Mouse (Mus musculus) liver, postnatal 0 days (tissue): ENCODE results near the gene Ppfibp1. TPM values are rescaled to one million over a fixed set of nuclear protein-coding genes. Genes with fewer than 3 reads are reported as not detected.

Experiments used
- ATAC-seq: fragments of 200-750 bp; cut with Nextera tagmentation; 2 replicates; pipeline ENCODE4 v1.8.0; 2017; ENCODE audit warnings: mild to moderate bottlenecking, moderate library complexity
- DNase-seq: peaks from one replicate; pipeline ENCODE4 v3.0.0-alpha.2; 2016
- H3K27ac ChIP-seq: fragments of 300-500 bp; sonication (generic); 2 replicates; pipeline ENCODE4 v1.5.1; 2014; ENCODE audit warnings: antibody characterized with exemption, moderate library complexity, mild to moderate bottlenecking, low read depth
- H3K27me3 ChIP-seq: fragments of 300-500 bp; sonication (generic); 2 replicates; pipeline ENCODE4 v1.6.1; 2014; ENCODE audit warnings: low read length, control low read depth, mixed read lengths; ENCODE audit not compliant: insufficient read depth
- H3K36me3 ChIP-seq: fragments of 300-500 bp; sonication (generic); replicated peaks from 2 replicates; pipeline ENCODE4 v1.6.1; 2014; ENCODE audit warnings: mild to moderate bottlenecking, control low read depth, low read length, moderate library complexity, mixed read lengths; ENCODE audit not compliant: insufficient read depth
- H3K4me1 ChIP-seq: fragments of 300-500 bp; sonication (generic); 2 replicates; pipeline ENCODE4 v1.6.1; 2014; ENCODE audit warnings: antibody characterized with exemption, mild to moderate bottlenecking, control low read depth; ENCODE audit not compliant: insufficient read depth
- H3K4me2 ChIP-seq: fragments of 300-500 bp; sonication (generic); 2 replicates; pipeline ENCODE4 v1.6.1; 2014; ENCODE audit warnings: low read depth, mild to moderate bottlenecking, low read length, moderate library complexity, mixed read lengths
- H3K4me3 ChIP-seq: fragments of 300-500 bp; sonication (generic); 2 replicates; pipeline ENCODE4 v1.5.1; 2014; ENCODE audit warnings: low read depth, low read length
- H3K9ac ChIP-seq: fragments of 300-500 bp; sonication (generic); replicated peaks from 2 replicates; pipeline ENCODE4 v1.6.1; 2014; ENCODE audit warnings: mild to moderate bottlenecking, moderate library complexity
- H3K9me3 ChIP-seq: fragments of 300-500 bp; sonication (generic); 2 replicates; pipeline ENCODE4 v1.6.1; 2016; ENCODE audit warnings: mild to moderate bottlenecking, control low read depth, low read length, mixed read lengths
- CTCF ChIP-seq: sonication (generic); IDR thresholded peaks from 2 replicates; pipeline ENCODE4 v1.5.1; 2016; ENCODE audit warnings: antibody characterized with exemption, low read depth
- EP300 ChIP-seq: IDR thresholded peaks from 2 replicates; pipeline ENCODE4 v1.6.1; 2016; ENCODE audit warnings: antibody characterized with exemption, low read depth, mild to moderate bottlenecking
- WGBS: fragments of 180-500 bp; shearing (Covaris S2); extraction: QIAGEN DNeasy Blood & Tissue Kit; methylation state at CpG from one replicate; pipeline ENCODE4 v1.1.7; 2014; ENCODE audit not compliant: insufficient replicate concordance; 5-methylcytosine and 5-hydroxymethylcytosine counted together
- polyA plus RNA-seq: library from polyadenylated mRNA; unstranded; fragments of >200 nt; fragmentation: Nextera tagmentation; extraction: Ambion mirVana; gene quantifications from 2 replicates; pipeline ENCODE4 v1.2.1, GENCODE M21; 2015

Ppfibp1 gene
- polyA plus RNA-seq, 1 experiment from 2014 or later = 11.3 TPM

- TF ChIP-seq EP300 (no peak), CTCF (no peak)
- DNase-seq (no peak), ATAC-seq (no peak; the same call in 1 of the 2 replicates)
- Histone ChIP-seq H3K36me3 (no peaks in the 10 kb centered on the region; the same call in 1 of the 2 replicates), H3K27me3 (no peaks in the 10 kb centered on the region), H3K27ac (no peak overlapping the region), H3K4me2 (no peak overlapping the region), H3K9ac (no peak overlapping the region), H3K4me1 (peaks cover 9% of the 10 kb centered on the region; the same call in 1 of the 2 replicates), H3K9me3 (no peaks in the 10 kb centered on the region), H3K4me3 (no peak overlapping the region)
- 86% methylated on average over 6 of the region's 6 CpGs for WGBS
These were observed 47.7 kb downstream of the Ppfibp1 start for GRCm38 (mm10) chr6:146935957-146936356.

- 77% methylated on average over 8 of the region's 8 CpGs for WGBS
- Histone ChIP-seq H3K4me3 (no peak overlapping the region), H3K9me3 (no peaks in the 10 kb centered on the region), H3K36me3 (no peaks in the 10 kb centered on the region; the same call in 1 of the 2 replicates), H3K4me2 (no peak overlapping the region), H3K4me1 (no peaks in the 10 kb centered on the region), H3K27me3 (no peaks in the 10 kb centered on the region), H3K27ac (no peak overlapping the region), H3K9ac (no peak overlapping the region)
- DNase-seq = no peak
- no peak for TF ChIP-seq EP300
- TF ChIP-seq CTCF = no peak
- ATAC-seq = no peak
These were observed 50.7 kb downstream of the Ppfibp1 start for GRCm38 (mm10) chr6:146939026-146939425.

GRCm38 (mm10) chr6:146941505-146942275, 53.4 kb downstream of the Ppfibp1 start:
- Histone ChIP-seq H3K9me3 (no peaks in the 10 kb centered on the region), H3K4me2 (no peak overlapping the region), H3K4me3 (no peak overlapping the region), H3K27me3 (no peaks in the 10 kb centered on the region), H3K36me3 (no peaks in the 10 kb centered on the region; the same call in 1 of the 2 replicates), H3K4me1 (peaks cover 19% of the 10 kb centered on the region), H3K27ac (no peak overlapping the region), H3K9ac (no peak overlapping the region)
- ATAC-seq = no peak
- TF ChIP-seq CTCF (no peak), EP300 (no peak)
- WGBS = 67% methylated on average over 7 of the region's 7 CpGs
- no peak for DNase-seq

GRCm38 (mm10) chr6:146944009-146944408, 55.7 kb downstream of the Ppfibp1 start:
- ATAC-seq (no peak), DNase-seq (no peak)
- H3K27me3 ChIP-seq = no peaks in the 10 kb centered on the region
- H3K9me3 ChIP-seq = no peaks in the 10 kb centered on the region
- H3K4me1 ChIP-seq = peaks cover 28% of the 10 kb centered on the region
- H3K36me3 ChIP-seq = no peaks in the 10 kb centered on the region; the same call in 1 of the 2 replicates
- no peak overlapping the region for H3K9ac ChIP-seq
- no peak for TF ChIP-seq CTCF
- TF ChIP-seq EP300 = no peak
- H3K4me3 ChIP-seq = no peak overlapping the region
- no peak overlapping the region for H3K27ac ChIP-seq
- no peak overlapping the region for H3K4me2 ChIP-seq

- no peak overlapping the region for H3K4me3 ChIP-seq
- WGBS = 50% methylated on average over 4 of the region's 4 CpGs
- DNase-seq (no peak), ATAC-seq (peak; percentile 65; the same call in 1 of the 2 replicates)
- no peaks in the 10 kb centered on the region; the same call in 1 of the 2 replicates for H3K36me3 ChIP-seq
- H3K9ac ChIP-seq = no peak overlapping the region
- peaks cover 32% of the 10 kb centered on the region for H3K4me1 ChIP-seq
- H3K27ac ChIP-seq = peak overlapping the region; percentile 70; the same call in 1 of the 2 replicates
- no peaks in the 10 kb centered on the region for H3K9me3 ChIP-seq
- TF ChIP-seq EP300 (no peak), CTCF (no peak)
- H3K4me2 ChIP-seq = no peak overlapping the region
- no peaks in the 10 kb centered on the region for H3K27me3 ChIP-seq
These were observed 56.5 kb downstream of the Ppfibp1 start for GRCm38 (mm10) chr6:146944830-146945229.

GRCm38 (mm10) chr6:146946327-146947029, 58.2 kb downstream of the Ppfibp1 start:
- Histone ChIP-seq H3K9me3 (no peaks in the 10 kb centered on the region), H3K36me3 (no peaks in the 10 kb centered on the region), H3K27ac (no peak overlapping the region), H3K4me3 (no peak overlapping the region), H3K4me1 (peaks cover 34% of the 10 kb centered on the region), H3K27me3 (no peaks in the 10 kb centered on the region), H3K4me2 (no peak overlapping the region), H3K9ac (no peak overlapping the region)
- no peak for TF ChIP-seq EP300
- DNase-seq (no peak), ATAC-seq (0 out of 2 replicates have a peak, but pooled peaks have one; percentile 30)
- 58% methylated on average over 6 of the region's 6 CpGs for whole genome bisulfite sequencing
